Mouse (Mus musculus) brain, embryonic 14.5 days (tissue): ENCODE measurements at regions not wholly inside any gene's neighbourhood (a gene's known extent, or its start where the extent isn't known, plus 50 kb on each side); places are given as distances from the start of the nearest gene placed in this dataset.

Experiments used
- CTCF ChIP-seq: fragments of 200-500 bp; IDR thresholded peaks from 2 replicates; pipeline ENCODE4 v1.5.1; 2012; ENCODE audit warnings: inconsistent platforms, mild to moderate bottlenecking, moderate library complexity, borderline replicate concordance; ENCODE audit not compliant: insufficient read depth, insufficient read length; ENCODE audit errors: extremely low read depth
- POLR2A ChIP-seq: fragments of 200-500 bp; IDR thresholded peaks from 2 replicates; pipeline ENCODE4 v1.6.1; 2012; ENCODE audit warnings: mild to moderate bottlenecking, inconsistent platforms, borderline replicate concordance; ENCODE audit not compliant: poor library complexity, insufficient read depth, insufficient read length, severe bottlenecking; ENCODE audit errors: extremely low read depth

DNA sequence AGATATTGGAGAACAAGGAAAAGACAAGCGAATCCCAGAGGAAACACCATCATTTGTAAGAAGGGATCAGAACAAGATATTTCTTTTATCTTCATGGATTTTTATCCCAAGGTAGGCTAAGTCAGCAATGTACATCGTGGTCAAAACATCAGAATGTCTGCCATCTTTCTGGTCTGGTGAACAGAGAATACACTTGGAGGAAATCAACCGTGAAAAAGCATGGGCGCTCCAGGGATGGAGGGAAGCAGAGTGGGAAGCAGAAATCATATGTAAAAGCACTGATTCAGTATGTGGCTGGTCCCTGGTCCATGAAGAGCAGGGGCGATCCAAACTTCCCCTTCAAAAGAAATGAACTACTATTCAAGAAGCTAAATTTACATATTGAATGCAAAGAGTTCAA lies 517.0 kb upstream of the Sel1l start:
- TF ChIP-seq POLR2A (no peak), CTCF (no peak)
